ENCODE assay signal across 17 mouse cellular contexts in the genomic region with DNA sequence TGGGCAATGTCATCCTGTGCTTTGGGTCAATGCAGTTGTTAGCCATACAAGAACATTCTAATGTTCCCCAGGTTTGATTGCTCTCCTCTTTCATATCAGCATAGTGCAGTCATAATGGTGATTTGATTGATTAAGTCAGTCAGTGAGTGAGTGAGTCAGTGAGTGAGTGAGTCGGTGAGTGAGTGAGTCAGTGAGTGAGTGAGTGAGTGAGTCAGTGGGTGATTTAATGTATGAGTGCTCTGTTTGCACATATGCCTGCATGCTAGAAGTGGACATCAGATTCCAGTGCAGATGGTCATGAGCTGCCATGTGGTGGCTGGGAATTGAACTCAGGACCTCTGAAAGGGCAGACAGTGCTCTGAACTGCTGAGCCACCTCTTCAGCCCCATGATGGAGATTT. TPM values are rescaled to one million over a fixed set of nuclear protein-coding genes. Genes with fewer than 3 reads are reported as not detected.
A peak's percentile ranks its signal among the peaks of the same experiment; 100 is the strongest.
DNase-seq lines count a peak whose midpoint lies in the region.
"Had no signal": no experiment of that assay in that cellular context is flagged by ENCODE, and none has a peak within 500 bp of the region (broad histone marks: within the 10 kb centered on the region; RNA-seq: fewer than 3 reads in every experiment).

No protein-coding gene starts in this region.

- intact Hi-C loops in heart, postnatal 14 days (cut with DNase I): no loop called here

- peak; percentile 78 for DNase-seq in heart, adult 11 months
- DNase-seq in heart, postnatal 14 days: no peak
- DNase-seq in 416B (ENCODE audit: low read depth) (peak; percentile 26), NIH3T3 (ENCODE audit: low read depth) (peak; percentile 54)
- DNase-seq in right cerebral cortex, adult 18-20 months: no peak
- DNase-seq in spleen, adult 18-20 months: no peak
- DNase-seq: adrenal gland, adult 8-10 months; adrenal gland, postnatal 25 days; cerebellum, adult 11 months; cerebellum, adult 18-20 months; cerebellum, adult 8-10 months; cerebellum, adult 9-11 months; cerebellum, postnatal 14 days; cerebellum, postnatal 36 days; embryo, embryonic 11 days had no signal

RNA-seq across cellular contexts. Expression of gene AI593442, which starts 43.0 kb away (rescaled TPM):
- 1 to 10 TPM in 1 of 2 experiments, under 1 TPM in 1; 0.63 to 2.1 TPM for total RNA-seq in heart, postnatal 14 days (2021)
- total RNA-seq: common myeloid progenitor, adult 5-6 weeks; MEL had no signal

Comparison
In these comparisons a context has a peak if more than half of its experiments do, and no peak if none do; other contexts are left out.
1. DNase-seq: peak in heart, adult 11 months (single experiment), 416B (single experiment) and NIH3T3 (single experiment); none in heart, postnatal 14 days (0 of 2), right cerebral cortex, adult 18-20 months (single experiment) and spleen, adult 18-20 months (0 of 2).